Mouse (Mus musculus): ENCODE measurements around the gene Nrxn2.
A peak's percentile ranks its signal among the peaks of the same experiment; 100 is the strongest.

Nrxn2 gene

DNA sequence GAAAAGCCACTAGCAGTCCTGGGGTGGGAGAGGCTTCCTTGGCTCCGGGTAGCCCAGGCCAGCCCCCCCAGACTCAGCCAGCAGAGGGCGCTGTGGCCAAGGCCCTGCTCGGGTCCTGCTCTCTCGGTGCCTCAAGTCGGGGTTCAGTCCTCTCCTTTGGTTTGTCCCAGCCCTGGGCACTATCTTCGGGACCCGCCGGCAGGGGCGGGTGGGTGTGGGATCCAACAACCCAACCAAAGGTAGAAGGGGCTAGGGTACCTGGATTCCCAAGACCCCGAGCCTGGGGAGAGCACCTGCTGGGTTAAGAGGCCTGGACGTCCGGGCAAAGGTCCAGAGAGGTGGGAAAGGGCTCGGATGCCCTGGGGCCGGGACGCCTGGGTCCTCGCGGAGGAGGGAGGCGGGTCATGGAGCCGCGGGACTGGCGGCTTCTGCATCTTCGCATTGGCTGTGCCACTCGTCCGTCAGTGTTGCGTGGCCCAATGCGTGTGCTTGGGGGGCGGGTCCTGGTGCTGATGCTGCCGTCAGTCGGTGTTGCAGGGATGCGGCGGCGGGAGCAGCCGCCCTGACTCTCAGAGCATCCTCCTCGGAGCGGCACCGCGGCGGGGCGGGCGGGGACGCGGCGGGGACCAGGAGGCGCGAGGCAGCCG lies at the start of gene Nrxn2:
Gene Nrxn2, plus strand, starts transcription at position 499 of the 647 bp plus-strand sequence.
- peak; percentile 87 to 93 for DNase-seq (ENCODE audit: low spot score in 2 of 2)

DNA sequence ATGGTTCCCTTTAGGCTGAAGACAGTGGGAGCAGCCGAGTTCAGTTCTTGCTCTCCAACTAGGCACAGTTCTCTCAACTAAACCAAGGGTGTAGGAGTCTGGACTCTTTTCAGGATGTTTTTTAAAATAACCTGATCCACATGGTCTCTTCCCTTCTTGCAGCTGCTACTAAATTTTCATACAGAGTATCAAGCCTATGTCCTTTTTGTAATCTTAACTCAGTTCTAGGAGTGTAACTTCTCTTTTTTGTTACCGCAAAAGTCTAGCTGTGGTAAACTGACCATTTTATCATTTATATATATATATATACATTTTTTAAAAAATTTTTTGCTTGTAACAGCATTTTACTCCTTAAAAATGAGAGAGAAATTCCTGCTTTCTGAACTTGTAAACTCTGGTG lies 48.4 kb upstream of the Nrxn2 start:
- DNase-seq (ENCODE audit: low spot score in 2 of 2): no peak

DNA sequence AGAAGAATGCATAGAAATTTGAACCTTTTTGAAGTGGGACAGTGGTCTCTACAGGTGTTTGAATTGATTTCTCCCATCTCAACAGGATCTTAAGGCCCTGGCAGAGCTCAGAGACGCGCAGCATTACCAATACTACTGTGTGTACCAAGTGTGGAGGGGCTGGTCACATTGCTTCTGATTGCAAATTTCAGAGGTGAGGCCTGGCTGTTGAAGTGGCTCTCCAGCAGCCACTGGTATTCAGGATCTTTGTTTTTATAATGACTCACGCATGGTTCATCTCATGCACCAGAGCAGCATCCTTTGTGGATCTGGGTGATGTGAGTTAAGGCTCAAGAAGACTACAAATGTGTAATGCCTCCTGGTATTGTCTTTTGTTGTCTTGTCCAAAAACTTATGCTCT lies 46.1 kb upstream of the Nrxn2 start:
- DNase-seq (ENCODE audit: low spot score in 2 of 2): no peak

DNA sequence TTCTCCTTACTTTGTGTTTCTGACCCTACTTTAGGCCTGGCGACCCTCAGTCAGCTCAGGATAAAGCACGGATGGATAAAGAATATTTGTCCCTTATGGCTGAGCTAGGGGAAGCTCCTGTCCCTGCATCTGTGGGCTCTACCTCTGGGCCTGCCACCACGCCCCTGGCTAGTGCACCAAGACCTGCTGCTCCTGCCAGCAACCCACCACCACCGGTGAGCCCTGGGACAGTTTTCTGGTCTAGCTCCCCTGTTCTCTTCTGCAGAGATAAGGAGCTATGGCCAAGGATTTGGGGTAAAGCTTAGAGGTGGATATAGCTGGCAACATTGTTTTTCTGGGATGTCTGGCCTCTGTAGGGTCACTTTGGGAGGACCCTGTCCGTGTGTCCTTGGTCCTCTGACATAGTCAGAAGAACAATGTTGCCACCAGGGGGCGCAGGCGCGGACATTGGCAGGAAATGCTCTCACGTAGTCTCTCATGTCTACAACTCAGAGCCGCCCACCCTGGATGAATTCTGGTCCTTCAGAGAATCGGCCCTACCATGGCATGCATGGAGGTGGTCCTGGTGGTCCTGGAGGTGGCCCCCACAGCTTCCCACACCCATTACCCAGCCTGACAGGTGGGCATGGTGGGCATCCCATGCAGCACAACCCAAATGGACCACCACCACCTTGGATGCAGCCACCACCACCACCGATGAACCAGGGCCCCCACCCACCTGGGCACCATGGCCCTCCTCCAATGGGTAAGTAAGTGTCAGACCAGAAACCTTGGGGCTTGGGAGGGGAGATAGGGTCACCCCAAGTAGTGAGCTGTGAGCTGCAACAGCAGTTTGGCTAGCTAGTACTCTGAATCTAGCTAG lies 44.8 kb upstream of the Nrxn2 start:
- DNase-seq (ENCODE audit: low spot score in 2 of 2): peak; percentile 58 to 73

DNA sequence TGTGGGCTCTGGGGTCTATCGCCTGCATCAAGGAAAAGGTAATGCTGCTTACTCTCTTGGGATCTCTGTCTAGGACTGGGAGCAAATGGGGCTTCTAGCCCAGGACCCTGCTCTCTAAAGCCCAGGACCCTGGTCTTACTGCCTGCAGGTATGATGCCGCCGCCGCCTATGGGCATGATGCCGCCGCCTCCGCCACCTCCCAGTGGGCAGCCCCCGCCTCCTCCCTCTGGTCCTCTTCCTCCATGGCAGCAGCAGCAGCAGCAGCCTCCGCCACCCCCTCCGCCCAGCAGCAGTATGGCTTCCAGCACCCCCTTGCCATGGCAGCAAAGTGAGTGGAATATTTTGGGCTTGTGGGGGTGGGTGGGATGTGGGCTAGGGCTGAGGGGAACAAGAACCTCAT lies 44.0 kb upstream of the Nrxn2 start:
- DNase-seq (ENCODE audit: low spot score in 2 of 2): no peak

DNA sequence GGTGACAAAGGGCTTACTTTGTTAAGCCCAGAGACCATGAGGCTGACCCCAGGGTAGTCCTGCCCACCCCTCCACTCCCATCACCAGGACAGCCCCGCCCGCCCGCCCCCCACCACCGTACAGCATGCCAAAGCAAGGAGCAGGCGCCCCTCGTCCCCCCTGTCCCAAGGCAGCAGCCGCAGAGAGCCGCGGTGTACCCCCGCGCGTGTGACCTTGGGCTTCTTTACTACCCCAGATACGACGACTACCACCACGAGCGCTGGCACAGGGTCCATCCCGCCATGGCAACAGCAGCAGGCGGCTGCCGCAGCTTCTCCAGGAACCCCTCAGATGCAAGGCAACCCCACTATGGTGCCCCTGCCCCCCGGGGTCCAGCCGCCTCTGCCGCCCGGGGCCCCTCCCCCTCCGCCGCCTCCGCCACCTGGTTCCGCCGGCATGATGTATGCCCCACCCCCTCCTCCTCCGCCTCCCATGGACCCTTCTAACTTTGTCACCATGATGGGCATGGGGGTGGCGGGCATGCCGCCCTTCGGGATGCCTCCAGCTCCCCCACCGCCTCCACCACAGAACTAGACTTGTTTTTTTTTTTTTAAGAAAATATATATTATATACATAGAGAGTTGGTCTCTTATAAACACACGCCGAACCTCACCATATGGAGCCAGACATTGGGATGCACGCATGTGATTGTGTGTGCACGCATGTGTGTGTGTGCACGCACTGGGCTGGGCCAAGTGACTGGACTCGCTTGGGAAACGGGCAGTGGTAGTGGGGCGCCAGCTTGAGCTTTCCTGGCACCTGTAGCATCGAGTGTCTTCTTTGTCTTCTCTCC lies 42.9 kb upstream of the Nrxn2 start:
- no peak for DNase-seq (ENCODE audit: low spot score in 2 of 2)

DNA sequence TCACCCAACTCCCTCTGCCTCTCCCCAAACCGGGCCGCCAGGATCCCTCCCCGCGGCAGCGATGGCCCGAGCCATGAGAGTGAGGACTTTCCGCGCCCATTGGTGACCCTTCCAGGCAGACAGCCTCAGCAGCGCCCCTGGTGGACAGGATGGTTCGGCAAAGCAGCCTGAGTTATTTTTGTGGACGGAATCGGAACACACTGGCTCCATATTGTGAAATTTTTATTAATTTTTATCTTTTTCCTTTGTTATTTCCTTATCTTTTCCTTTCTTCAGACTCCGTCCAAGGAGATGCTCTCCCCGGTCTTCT lies 42.3 kb upstream of the Nrxn2 start:
- DNase-seq (ENCODE audit: low spot score in 2 of 2): no peak

DNA sequence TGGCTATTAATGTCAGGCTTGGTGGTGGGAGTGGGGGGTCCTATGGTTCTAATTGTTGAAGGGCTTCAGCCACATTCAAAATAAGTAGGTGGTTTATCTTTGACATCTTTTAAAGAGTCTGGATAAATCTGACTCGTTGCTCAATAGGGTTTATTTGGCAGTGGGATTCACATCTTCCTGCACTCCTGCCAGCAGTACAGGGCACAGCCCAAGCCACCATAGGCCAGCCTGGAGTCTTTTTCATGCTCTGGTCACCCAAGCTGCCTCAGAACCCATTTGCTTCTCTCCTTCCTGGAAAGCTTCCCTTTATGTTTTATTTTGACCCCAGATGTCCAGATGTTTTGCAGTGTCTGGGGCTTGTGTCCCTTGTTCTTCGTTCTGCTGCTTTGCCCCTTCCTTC lies 41.9 kb upstream of the Nrxn2 start:
- DNase-seq (ENCODE audit: low spot score in 2 of 2): no peak

DNA sequence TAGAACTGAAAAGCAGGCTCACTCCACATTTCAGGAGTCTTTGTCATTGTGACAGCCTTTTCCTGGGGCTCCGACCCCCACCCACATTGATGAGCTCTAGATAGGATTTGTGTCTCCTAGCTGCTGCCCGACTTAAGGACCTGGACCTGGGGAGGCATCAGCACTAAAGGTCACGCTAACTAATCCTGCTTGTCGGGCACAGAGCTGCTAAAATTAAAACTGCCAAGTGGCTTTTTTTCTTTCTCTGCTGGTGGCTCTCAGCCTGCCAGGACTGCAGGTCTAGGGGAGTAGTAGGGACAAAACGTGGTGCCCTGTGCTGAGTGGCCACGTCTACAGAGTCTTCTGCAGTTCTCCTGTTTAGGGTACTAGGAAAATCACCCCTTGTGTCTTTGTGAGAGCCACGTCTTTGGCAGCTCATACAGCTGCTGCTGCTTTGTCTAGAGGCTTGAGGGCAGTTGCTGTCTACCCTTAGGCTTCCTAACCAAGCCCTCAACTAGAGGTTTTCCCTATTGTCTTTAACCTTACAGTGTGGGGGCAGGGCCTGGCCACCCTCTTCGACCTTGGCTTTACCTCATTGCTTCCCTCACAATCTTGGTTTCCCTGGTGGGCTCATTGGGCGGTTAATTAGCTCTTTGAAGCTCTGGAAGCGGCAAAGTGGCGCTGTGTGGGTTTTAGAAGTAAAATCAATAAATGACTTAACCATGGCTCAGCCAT lies 41.0 kb upstream of the Nrxn2 start:
- no peak for DNase-seq (ENCODE audit: low spot score in 2 of 2)

DNA sequence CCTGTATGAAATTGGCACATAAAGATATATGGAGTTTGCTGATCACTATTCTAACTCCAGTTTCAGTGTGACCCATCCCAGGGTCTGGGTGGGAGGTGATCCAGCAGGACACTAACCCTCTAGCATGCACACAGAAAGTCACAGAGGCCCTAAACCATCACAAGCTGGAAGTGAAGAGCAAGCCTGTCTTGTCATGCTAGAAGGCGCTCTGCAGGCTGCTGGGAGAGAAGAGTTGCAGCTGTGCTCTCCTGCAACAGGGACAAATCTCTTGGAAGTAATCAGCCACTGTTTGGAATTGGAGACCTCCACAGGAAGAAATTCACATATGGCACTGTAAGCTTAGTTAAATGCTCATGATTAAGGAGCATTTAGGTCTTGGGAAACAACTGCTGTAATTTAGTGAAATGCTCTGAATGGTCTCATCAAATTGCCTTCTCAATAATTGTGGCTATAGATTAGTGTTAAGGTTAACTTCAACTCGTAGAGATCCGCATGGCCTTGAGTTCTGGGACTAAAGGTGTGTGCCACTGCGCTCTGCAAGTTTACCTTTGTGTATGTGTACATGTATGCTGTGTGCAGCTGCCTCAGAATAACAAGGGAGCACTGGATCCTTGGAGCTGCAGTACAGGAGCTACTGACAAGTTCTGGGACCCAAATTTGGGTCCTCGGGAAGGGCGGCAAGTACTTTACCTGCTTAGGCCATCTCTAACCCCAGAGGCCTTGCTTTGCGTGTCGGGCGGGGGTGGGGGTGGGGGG lies 37.9 kb upstream of the Nrxn2 start:
- no peak for DNase-seq (ENCODE audit: low spot score in 2 of 2)

DNA sequence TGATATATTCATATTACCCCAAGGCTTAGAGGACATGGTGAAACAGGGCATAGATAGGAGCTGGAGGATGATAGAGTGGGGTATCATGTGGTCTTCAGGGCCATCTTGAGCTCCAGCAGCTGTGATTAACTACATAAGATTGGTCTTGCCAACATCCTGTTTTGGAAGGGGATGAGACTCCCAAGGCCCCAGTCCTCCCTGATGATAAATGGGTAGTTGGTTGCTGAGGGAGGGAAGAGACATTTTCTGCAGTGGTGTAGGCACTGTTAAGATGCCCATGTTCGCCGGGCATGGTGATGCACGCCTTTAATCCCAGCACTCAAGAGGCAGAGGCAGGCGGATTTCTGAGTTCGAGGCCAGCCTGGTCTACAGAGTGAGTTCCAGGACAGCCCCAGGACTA lies 37.3 kb upstream of the Nrxn2 start:
- no peak for DNase-seq (ENCODE audit: low spot score in 2 of 2)

DNA sequence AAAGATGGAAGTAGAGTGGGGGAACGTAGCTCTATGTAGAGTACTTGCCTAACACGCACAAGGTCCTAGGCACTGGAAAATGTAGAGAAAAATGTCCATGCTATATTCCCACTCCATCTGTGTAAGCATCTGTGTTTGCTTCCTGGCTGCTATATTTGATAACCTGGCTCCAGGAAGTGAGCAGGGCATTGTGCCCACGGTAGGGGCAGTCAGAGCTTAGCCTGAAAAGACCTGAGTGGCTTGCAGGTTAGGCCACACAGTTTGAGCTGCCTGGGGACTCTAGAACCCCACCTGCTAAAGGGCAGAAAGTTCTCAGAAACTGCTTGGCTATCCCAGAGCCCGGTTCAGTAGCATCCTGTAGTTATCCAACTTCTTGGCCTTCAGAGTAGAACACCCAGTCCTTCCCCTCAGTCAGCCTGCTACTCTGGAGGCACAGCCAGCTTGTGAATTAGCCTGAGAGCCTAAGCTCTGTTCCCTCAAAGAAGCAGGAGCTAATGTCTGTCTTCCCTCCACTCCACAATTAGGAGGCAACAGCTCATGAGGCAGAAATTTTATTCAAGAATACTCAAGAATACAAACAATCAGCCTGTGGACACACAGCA lies 36.1 kb upstream of the Nrxn2 start:
- no peak for DNase-seq (ENCODE audit: low spot score in 2 of 2)

DNA sequence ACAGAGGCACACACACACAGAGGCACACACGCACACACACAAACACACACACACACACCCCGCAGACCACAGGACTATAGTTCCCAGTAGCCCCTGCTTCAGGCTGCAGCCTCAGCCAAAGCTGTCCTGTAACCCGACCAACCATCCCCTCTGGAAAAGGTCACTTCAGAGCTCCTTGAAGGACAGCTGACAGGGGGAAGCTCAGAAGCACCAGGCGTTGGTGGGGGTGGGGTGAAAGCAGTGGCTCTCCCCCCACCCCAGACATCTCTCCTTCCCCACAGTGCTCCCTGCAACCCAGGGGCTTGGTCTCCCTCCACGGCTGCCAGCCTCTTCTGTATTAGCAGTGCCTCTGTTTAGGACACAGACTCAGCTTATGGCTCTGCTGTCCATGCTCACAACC lies 35.1 kb upstream of the Nrxn2 start:
- DNase-seq (ENCODE audit: low spot score in 2 of 2): no peak

DNA sequence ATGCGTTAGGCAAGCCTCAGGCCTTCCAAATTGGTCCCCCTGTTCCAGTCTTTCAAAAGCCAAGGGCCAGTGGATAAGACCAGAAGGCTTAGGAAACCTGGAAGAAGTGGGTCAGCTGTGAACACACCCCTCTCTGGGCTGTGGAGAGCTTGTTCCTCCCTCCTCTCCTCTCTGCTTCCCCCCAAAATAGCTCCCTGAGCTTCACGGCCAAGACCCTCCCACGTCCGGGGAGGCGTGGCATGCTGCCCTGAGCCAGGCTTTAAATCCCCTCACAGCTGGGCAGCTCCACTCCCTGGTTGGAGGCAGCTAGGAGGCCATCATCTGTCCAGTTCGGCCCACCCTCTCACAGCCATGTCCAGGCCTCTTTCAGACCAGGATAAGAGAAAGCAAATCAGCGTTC lies 34.4 kb upstream of the Nrxn2 start, which contains the start of gene Pygm:
Gene Pygm, plus strand, starts transcription at position 272 of the 400 bp plus-strand sequence.
- DNase-seq (ENCODE audit: low spot score in 2 of 2): no peak

DNA sequence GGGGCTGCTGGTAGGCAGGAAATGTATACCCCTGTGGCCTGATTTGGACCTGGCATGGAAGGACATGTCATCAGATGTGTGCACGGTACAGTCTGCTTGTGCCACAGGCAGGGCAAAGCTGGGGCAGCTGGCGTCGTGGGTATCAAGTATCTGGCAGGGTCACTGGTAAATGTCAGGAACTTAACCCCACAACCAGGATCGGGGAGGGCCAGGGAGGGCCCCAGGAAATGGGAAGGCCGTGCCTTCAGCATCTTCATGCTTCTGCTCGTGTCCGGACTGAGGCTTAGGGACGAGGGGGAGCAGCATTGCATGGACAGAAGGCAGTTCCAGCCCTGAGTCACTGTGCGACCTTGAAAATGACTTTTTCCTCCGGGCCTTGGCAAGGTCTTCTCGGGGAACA lies 33.6 kb upstream of the Nrxn2 start:
- DNase-seq (ENCODE audit: low spot score in 2 of 2): no peak

DNA sequence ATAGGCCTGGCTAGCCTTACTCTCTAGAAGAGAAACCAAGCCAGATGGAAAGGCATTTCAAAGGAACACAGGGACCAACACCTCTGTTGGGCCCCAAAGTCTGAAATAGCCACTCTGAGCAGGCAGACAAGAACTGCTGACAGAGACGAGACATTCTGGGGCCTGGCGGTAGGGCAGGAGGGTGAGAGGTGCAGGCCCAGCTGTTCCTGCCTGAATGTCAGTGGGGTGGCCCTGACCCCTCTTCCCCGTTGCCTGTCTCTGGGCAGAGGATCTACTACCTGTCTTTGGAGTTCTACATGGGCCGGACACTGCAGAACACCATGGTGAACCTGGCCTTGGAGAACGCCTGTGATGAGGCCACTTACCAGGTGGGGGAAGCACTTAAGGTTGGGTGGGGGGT lies 33.1 kb upstream of the Nrxn2 start:
- DNase-seq (ENCODE audit: low spot score in 2 of 2): no peak

DNA sequence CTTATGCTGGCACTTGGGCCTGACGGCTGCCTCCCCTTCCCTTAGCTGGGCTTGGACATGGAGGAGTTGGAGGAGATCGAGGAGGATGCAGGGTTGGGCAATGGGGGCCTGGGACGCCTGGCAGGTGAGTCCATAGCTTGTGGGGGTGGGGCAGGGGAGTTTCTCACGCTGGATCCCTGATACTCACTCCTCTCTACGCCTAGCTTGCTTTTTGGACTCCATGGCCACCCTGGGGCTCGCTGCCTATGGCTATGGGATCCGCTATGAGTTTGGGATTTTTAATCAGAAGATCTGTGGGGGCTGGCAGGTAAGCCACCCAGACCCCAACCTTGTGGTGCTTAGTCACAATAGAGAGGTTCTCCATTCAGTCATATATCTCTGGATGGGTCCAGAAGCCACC lies 32.7 kb upstream of the Nrxn2 start:
- DNase-seq (ENCODE audit: low spot score in 2 of 2): no peak

DNA sequence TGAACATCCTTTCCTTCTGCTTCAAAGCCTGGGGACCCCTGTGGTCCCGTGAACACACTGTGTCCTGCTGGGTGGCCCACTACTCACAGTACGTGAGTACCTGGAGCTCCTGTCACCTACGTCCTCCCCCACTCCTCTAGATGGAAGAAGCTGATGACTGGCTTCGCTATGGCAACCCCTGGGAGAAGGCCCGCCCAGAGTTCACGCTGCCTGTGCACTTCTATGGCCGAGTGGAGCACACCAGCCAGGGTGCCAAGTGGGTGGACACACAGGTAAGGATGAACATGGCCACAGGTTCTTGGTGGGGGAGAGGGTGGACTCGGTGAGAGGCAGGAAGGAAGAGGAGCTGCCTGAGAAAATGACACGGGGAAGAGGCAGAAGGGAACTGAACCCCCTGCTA lies 32.3 kb upstream of the Nrxn2 start:
- DNase-seq (ENCODE audit: low spot score in 2 of 2): no peak

DNA sequence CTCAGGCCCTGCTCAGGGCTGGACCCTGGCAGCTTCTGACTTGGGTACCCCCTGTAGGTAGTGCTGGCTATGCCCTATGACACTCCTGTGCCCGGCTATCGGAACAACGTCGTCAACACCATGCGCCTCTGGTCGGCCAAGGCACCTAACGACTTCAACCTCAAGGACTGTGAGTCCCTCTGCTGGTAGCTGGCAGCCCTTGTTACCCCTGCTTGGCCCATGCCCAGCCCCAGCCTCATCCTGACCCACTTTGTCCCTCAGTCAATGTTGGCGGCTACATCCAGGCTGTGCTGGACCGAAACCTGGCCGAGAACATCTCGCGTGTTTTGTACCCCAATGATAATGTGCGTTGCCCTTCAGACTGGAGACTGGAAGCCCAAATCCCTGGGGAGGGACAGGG lies 30.5 kb upstream of the Nrxn2 start:
- no peak for DNase-seq (ENCODE audit: low spot score in 2 of 2)

DNA sequence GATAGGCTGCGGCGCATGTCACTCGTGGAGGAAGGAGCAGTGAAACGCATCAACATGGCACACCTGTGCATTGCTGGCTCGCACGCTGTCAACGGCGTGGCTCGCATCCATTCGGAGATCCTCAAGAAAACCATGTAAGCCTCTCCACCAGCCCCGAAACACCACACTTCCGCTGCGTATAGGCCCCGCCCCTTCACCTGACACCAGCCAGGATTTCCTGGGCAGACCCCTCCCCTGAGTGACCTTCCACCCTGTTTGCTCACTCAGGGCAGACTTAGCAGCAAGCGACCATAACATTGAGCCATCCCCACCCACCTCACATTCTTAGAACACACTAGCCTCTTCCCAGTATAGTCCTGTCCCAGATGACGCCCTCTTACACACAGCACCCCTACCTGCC lies 28.7 kb upstream of the Nrxn2 start:
- DNase-seq (ENCODE audit: low spot score in 2 of 2): no peak

DNA sequence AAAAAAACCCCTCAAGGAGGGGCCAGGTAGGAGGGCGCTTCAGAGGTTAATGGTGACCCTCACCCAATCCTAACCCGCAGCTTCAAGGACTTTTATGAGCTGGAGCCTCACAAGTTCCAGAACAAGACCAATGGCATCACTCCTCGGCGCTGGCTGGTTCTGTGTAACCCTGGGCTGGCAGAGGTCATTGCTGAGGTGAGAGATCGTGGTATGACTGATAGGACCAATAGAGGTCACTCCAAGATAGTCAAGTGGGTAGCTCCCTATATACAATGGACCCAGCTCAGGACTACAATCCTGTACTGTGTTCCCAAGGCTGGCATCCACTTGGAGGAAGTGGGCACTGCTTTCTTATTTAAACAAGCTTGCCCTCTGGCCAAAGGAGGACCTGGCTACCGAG lies 28.3 kb upstream of the Nrxn2 start:
- no peak for DNase-seq (ENCODE audit: low spot score in 2 of 2)

Measured in frontal cortex, postnatal 14 days (tissue).